Mouse (Mus musculus): ENCODE measurements around the gene Grip1.

DNA sequence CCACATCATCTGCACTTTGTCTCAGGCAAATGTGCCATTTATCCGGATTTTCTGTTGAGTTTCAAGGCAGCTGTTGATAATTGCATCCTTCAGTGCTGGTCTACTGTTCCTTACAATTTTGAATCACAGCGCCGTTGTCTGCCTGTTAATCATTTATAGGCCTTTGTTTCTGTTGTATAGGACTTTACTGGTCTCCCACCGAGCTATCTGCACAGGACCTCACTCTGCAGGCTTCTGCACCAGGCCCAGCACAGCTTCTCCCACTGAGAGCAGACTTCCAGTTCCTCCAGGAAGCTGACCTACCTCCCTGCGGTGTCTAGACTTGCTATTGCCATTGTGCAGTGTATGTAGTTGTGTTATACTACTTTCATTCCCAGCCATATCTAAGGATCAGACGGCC is 11.9 kb upstream of the Grip1 start:
- TF ChIP-seq POLR2A (IDR thresholded peaks at IDR 0.05; ENCODE audit: low read depth, low read length) (no peak), CTCF (IDR thresholded peaks at IDR 0.05; ENCODE audit: borderline replicate concordance, insufficient read depth, low read length) (no peak)
